In the genomic region with DNA sequence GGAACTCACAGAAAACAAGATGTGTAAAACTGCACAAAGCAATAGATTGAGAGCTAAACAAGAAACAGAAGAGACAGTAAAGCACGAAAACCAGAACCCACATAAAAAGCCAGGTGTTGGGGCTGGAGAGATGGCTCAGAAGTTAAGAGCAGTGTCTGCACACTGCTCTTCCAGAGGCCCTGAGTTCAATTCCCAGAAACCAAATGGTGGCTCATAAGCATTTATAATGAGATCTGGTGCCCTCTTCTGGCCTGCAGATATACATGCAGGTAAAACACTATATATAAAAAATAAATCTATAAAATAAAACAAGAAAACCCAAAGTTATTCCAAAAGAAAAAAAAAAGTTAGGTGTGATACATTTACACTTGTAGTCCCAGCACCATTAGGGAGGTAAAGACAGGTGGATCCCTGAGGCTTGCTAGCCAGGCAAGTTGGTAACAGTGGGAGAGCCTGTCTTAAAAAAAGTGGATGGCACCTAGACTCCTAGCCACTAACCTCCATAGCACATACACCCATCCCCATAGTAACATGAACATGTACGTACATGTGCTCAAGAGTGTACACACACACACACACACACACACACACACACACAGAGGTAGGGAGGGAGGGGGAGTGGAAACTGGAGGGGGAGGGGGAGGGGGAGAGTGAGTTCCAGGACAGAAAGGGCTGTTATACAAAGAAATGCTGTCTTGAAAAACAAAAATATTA, we compare ENCODE assay signal across 11 mouse cellular contexts. TPM values are rescaled to one million over a fixed set of nuclear protein-coding genes. Genes with fewer than 3 reads are reported as not detected.
DNase-seq lines count a peak whose midpoint lies in the region; ATAC-seq and TF ChIP-seq lines count a peak whose summit lies in the region.
"Had no signal": no experiment of that assay in that cellular context is flagged by ENCODE, and none has a peak within 500 bp of the region (broad histone marks: within the 10 kb centered on the region; RNA-seq: fewer than 3 reads in every experiment).

No protein-coding gene starts in this region.

- no peak overlapping the region for H3K4me3 ChIP-seq in kidney, adult 2 months (ENCODE audit: insufficient read depth, low read depth, low read length)
- H3K4me3 ChIP-seq in spleen, adult 2 months (ENCODE audit: extremely low read depth, insufficient read depth, insufficient read length) = no peak overlapping the region
- H3K4me3 ChIP-seq: myocyte had no signal

- H3K27me3 ChIP-seq in kidney, adult 2 months (replicated peaks; ENCODE audit: control insufficient read depth, insufficient read depth, low read length) = no peaks in the 10 kb centered on the region
- H3K27me3 ChIP-seq in spleen, adult 2 months (ENCODE audit: control insufficient read depth, insufficient read depth, low read length) = no peaks in the 10 kb centered on the region

- H3K4me1 ChIP-seq in kidney, adult 2 months (ENCODE audit: control insufficient read depth, insufficient read depth, low read length) = no peaks in the 10 kb centered on the region; the same call in 1 of the 2 replicates
- H3K4me1 ChIP-seq in spleen, adult 2 months (ENCODE audit: control insufficient read depth, insufficient read depth, insufficient read length) = no peaks in the 10 kb centered on the region; the same call in 1 of the 2 replicates

- H3K27ac ChIP-seq in kidney, adult 2 months (ENCODE audit: insufficient read depth, low read depth, low read length) = no peak overlapping the region
- no peak overlapping the region for H3K27ac ChIP-seq in spleen, adult 2 months (ENCODE audit: insufficient read depth, low read length)

- peak; percentile 21 for DNase-seq in kidney, adult 2 months
- DNase-seq in kidney, postnatal 10 days = no peak
- no peak for DNase-seq in spleen, adult 2 months (ENCODE audit: low read depth in 1 of 2, low spot score in 2 of 2)
- DNase-seq in spleen, postnatal 36 days (ENCODE audit: low spot score in 2 of 2) = no peak
- DNase-seq in ZHBTc4 (ENCODE audit: low read depth, low spot score) = peak; percentile 12
- DNase-seq in cerebellum, postnatal 25 days = no peak
- DNase-seq: gastrocnemius, postnatal 14 days; heart, postnatal 4 days; lung, adult 2 months had no signal

- 67% methylated on average over 2 of the region's 2 CpGs for WGBS in kidney, adult 2 months
- WGBS in spleen, adult 2 months = 65% methylated on average over 2 of the region's 2 CpGs

- no peak for ATAC-seq in erythroid progenitor cell, adult 5-6 weeks (replicated peaks; ENCODE audit: low FRiP score, poor library complexity, severe bottlenecking)

- no peaks in the 10 kb centered on the region for H3K36me3 ChIP-seq in kidney, adult 2 months (ENCODE audit: control insufficient read depth, insufficient read depth, low read length)
- no peaks in the 10 kb centered on the region for H3K36me3 ChIP-seq in spleen, adult 2 months (ENCODE audit: control insufficient read depth, insufficient read depth, low read length)

- TF ChIP-seq POLR2A in kidney, adult 2 months (IDR thresholded peaks at IDR 0.05; ENCODE audit: low read depth, low read length) = no peak
- TF ChIP-seq POLR2A in spleen, adult 2 months (IDR thresholded peaks at IDR 0.05; ENCODE audit: low read depth, low read length) = no peak

- no peak for TF ChIP-seq CTCF in kidney, adult 2 months (conservative IDR thresholded peaks at IDR 0.05; ENCODE audit: insufficient read depth, insufficient read length, low read depth, low read length)
- TF ChIP-seq CTCF in spleen, adult 2 months (IDR thresholded peaks at IDR 0.05; ENCODE audit: extremely low read depth, insufficient read depth, insufficient read length, insufficient replicate concordance) = 0 out of 2 replicates have a peak, but pooled peaks have one; percentile 5

RNA-seq across cellular contexts. Expression of gene Tmcc1, which starts 54.0 kb away (rescaled TPM):
- 8.6 and 10.1 TPM in 2 replicates for polyA plus RNA-seq in kidney, adult 2 months (2012; rRNA removed)
- 7.6 TPM in 2 replicates for polyA plus RNA-seq in spleen, adult 2 months (2012; rRNA removed)
- 10.5 and 12.6 TPM in 2 replicates for total RNA-seq in erythroid progenitor cell, adult 5-6 weeks (2015; ENCODE audit: low replicate concordance)
- total RNA-seq in erythroid progenitor cell, adult 5-6 weeks (2017; ENCODE audit: low replicate concordance) = 11.0 and 13.5 TPM in 2 replicates

Comparison
In these comparisons a context has a peak if more than half of its experiments do, and no peak if none do; other contexts are left out.
1. DNase-seq: peak in kidney, adult 2 months (single experiment) and ZHBTc4 (single experiment); none in kidney, postnatal 10 days (single experiment), spleen, adult 2 months (0 of 2), spleen, postnatal 36 days (0 of 2) and cerebellum, postnatal 25 days (0 of 2).